Mouse (Mus musculus): ENCODE data around the gene Mak.

The Mak gene

DNA sequence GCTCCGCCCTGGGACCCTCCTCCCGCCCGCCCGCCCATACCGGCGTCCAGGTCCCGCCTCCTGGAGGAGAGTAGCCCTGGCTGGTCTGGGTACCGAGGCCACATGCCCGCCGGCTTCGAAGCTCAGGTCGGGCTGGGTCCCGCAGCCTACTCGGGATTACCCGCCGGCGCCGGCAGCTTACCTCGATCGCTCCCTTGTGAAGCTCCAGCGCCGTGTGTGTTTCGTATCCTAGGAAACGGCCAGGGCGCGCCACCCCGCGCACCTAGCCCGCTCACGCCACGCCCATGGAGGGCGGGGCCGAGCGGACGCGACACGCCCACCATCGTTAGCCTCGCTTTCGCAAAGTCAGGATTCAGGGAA lies at the start of gene Mak:
Gene Mak (minus strand): TSS at position 286 of the 360 bp plus-strand sequence.
- in situ Hi-C loops (cut with MboI; ENCODE audit: unreplicated experiment in 2 of 2) = no loop called here

DNA sequence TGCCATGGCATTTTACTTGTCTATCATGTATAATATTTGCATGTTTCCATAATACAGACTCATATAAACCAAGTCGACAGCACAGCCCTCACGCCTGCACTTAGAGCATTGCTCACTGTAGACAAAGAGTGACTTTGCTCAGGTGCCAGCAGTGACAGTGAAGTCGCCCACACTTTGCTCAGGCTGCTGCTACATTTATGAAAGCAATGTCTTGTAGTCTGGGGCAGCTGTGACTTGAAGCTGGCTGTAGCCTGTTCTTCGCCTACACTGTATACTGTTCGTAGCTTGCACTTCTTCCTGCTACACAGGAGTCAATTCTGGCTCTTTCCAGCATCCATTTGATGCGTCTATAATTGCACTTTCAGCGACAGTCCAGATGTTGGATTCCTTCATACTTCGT lies 49.6 kb upstream of the Mak start:
- in situ Hi-C loops (cut with MboI; ENCODE audit: unreplicated experiment in 2 of 2) = loop anchor here in 1 of 2 experiments (25.0 kb wide), 1 partner anchor 333 kb away; no protein-coding TSS in a partner anchor

DNA sequence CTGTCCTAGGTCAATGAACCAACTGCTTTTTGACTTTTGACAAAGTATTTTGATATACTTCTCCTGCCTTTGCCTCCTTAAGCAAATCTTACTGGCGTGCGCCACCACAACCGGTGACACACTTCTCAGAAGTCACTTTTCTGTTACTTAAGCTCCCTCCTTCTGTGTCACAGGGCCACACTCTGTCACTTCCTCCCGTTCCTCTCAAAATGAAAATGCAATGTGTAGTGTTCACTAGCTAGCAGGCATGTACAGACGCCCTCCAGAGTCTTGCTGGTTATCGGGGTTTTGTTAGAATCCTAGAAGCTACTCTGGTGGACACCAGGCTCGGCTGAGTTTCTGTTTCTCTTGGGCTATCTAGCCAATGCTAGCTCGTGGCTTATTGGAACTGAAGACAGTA lies 48.8 kb upstream of the Mak start:
- in situ Hi-C loops (cut with MboI; ENCODE audit: unreplicated experiment in 2 of 2) = loop anchor here in 1 of 2 experiments (25.0 kb wide), 1 partner anchor 334 kb away; no protein-coding TSS in a partner anchor

DNA sequence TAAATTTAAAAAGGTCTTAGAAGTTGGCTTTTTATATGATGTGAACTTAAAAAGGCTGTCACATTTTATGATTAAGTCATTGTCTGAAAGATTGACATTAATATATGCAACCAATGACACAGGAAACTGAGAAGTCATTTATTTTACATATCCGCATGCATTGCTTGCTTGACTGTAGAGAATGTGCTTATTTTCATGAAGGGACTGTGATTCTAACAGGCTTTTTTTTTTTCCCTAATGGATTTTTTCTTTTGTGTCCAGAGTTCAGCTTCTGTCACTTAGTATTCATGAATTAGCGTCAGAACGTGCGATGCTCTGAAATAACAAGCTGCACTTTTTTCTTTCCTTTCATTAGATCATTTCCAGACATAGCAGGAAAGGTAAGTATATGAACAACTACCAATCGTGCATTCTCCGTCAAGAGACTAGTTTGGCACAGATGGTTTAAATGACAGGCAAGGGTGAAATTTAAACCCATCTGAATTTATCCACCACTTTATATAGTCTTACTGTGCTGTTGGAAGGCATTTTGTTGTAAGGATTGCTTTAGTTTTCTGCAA lies 44.2 kb upstream of the Mak start:
- in situ Hi-C loops (cut with MboI; ENCODE audit: unreplicated experiment in 2 of 2) = no loop called here

DNA sequence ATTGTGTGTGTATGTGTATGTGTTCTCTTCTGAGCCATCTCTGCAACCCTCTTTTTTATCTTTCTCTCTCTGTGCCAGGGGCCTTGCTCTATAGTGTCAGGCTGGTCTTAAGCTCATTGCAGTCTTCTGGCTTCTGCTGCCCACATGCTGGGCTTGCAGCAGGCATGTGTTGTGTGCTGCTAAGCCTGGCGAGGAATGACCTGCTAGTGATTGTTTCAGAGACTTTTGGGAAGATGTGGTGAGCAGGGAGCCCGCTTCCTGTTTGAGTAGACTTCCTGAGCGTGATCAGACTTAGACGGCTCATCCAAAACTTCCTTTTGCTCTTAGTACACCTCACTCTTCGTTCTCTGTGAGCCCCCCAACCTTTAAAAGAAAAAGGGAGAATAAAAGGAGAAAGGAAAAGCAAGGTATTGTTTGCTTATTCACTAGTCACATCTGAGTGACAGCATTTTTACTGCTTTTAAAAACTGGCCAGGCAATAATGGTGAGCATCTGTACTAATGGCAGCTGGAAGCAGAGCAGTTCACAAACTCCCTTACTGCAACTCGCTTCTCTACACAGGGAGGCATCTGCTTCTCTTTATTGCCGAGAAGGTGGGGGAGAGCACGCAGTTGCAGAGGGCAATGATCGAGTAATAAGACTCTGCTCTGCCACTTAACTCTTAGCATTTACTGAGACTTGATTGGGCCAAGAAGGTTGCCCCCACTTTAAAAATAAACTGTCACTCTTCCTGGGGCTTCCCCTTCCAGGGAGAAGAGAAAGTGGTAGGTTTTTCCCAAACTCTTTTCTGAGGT lies 39.8 kb upstream of the Mak start:
- in situ Hi-C loops (cut with MboI; ENCODE audit: unreplicated experiment in 2 of 2) = no loop called here

DNA sequence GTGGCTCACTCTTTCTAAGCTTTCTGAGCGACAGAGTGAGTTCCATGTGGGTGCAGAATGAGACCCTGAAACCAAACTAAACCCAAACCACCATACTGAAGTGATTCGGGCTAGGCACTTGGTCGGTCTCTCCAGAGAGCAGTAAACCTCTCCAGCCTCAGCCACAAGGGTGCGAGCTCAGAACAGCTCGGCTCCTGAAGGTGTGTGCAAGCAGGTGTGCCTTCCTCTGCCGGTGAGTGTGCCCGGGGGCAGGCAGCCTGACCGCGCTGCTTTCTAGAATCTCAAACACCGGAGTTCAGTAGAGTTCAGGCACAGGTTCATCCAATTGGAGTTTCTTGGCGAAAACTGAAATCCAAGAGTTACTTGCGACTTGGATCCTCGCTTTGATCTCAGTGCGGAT lies 34.4 kb upstream of the Mak start, which contains the start of gene Sycp2l:
Gene Sycp2l (plus strand): TSS at position 368 of the 400 bp plus-strand sequence.
- in situ Hi-C loops (cut with MboI; ENCODE audit: unreplicated experiment in 2 of 2) = no loop called here

DNA sequence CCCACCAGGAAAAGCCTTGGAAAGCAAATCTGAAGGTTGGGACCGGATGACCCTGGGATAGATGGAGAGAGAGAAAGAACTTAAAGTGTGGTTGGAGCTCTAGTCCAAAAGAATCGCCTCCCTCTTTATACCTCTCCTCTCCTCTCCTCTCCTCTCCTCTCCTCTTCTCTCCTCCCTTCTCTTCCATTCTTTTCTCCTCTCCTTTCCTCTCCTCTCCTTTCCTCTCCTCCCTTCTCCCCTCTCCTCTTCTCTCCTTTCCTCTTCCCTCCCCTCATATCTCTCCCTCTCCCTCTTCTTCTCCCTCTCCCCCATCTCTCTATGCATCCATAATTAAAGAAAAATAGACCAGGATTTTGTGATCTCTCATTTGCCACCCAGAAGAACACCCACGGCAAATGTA lies 31.4 kb upstream of the Mak start, which contains the start of gene Gcm2:
Gene Gcm2 (minus strand): TSS at position 101 of the 400 bp plus-strand sequence.
- in situ Hi-C loops (cut with MboI; ENCODE audit: unreplicated experiment in 2 of 2) = no loop called here

DNA sequence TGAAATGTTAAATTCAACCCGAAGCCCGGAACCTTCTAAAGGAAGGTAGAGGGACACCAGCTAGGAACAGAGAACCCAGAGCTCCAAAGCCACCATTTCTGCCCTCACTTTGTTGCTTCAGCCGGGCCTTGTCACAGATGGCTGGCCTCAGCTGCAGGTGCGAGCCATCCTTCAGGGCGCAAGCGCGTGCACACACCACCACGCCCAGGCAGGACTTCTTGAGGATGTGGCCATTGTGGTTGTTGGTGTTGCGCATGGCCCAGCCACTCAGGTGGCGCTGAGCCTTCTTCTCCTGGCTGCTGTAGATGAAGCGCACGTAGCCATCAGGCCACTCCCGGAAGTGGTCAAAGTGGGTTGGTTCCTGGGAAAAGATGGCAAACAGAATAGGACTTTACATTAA lies 26.0 kb upstream of the Mak start:
- in situ Hi-C loops (cut with MboI; ENCODE audit: unreplicated experiment in 2 of 2) = no loop called here

DNA sequence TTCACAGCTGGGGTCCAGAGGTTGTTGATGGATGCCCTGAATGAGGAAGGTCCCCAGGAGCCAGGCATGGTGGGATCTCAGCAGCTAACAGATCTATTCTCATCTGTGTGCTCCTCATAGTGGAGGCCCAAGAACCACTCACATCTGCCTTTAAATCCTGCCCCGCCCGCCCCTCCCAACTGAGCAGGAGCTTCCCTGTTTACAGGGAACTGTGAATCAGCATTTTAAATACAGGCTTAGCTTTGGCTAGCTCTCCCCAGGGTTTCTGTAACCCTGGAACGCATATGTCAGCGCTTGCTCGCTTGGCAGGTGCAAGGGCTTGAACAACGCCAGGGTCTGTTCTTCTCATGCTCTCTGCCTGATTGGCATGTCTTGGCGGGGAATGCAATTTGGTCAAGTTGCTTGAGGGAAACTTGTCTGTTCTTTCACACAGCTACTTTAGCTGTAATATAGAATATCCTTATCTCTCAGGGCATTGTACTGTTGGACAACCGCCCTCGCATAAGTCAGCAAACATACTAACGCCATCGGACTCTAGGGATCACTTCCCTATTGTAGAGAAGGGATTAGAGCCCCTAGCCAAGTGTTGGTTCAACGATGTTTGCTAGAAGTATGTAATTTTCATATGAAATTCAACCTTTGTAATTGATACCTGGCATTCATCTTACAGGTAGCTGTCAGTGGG lies 24.5 kb upstream of the Mak start:
- in situ Hi-C loops (cut with MboI; ENCODE audit: unreplicated experiment in 2 of 2) = no loop called here

DNA sequence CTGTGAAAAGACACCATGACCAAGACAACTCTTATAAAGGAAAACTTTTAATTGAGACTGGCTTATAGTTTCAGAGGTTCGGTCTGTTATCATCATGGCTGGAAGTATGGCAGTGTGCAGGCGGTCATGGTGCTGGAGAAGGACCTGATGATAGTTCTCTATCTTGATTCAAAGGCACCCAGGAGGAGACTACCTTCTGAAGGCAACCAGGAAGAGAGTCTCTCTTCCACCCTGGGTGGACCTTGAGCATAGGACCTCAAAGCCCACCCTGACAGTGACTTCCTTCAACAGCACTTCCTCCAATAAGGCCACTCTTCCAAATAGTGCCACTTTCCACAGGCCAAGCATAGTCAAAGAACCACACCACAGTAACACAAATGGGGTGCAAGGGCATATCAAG lies 20.5 kb upstream of the Mak start:
- in situ Hi-C loops (cut with MboI; ENCODE audit: unreplicated experiment in 2 of 2) = no loop called here

DNA sequence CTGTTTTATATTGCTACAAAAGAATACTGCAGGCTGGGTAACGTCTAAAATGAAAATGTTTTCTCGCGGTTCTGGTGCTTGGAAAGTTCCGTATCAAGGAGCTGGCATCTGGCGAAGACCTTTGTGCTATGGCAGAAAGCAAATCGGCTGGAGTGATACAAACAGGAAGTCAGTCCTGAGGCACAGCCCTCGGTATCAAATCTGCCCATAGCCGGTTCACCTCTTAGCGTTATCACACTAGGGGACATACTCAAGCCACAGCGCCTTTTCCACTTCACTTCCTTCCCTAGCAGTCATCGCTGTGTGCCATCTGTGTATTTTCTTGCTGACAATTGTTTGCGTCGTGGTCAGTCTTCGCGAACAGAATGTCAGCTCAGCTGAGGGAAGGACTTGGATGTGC lies 18.8 kb upstream of the Mak start:
- in situ Hi-C loops (cut with MboI; ENCODE audit: unreplicated experiment in 2 of 2) = no loop called here

DNA sequence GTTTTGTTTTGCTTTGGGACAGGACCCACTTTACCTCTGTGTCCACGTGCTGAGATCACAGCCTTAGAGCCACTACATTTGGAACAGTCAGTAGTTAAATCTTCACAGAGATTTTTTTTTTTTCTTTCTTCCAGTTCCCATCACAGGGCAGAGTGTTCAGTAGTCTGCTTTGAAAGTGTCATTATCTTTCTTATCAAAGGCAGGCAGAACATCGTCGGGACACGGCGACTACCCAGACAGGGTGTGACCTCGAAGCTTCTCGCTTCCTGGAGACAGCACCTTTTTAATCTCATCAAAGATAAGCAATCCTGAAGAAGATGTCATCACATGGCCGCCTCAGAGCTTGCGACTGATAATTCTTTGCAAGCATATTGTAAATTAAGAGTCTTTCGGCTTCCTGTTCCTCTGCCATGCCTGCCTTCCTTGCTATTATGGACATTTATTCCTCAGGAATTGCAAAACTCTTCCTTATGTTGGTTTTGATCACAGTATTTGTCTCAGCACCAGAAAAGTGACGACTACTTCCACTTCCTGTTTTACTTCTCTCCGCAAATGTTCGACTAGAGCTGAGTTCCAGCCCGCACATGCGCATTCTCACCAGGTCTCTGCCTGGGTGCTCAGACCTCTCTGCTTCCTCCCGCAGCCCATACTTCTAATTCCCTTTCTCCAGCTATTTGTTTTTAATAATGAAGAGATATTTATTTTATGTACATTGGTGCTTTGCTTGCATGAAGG lies 18.0 kb upstream of the Mak start:
- in situ Hi-C loops (cut with MboI; ENCODE audit: unreplicated experiment in 2 of 2) = no loop called here

DNA sequence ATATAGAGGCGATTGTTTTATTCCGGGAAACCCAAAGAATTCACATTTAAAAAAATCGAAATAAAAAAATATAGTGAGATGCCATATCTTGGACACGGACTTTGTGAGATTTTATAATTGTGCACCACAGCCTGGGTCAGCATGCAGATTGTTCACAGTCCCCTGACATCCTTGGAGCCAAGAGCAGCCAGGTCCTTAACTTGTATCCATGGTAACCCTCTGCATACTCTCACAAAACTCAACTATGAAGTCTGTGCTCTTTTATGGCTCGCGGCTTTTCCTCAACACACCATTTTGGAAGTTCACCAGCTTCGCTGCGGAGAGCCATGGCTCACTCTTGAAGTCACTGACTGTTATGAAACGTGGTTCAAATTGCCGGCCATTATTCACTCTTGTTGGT lies 14.7 kb upstream of the Mak start:
- in situ Hi-C loops (cut with MboI; ENCODE audit: unreplicated experiment in 2 of 2) = no loop called here

DNA sequence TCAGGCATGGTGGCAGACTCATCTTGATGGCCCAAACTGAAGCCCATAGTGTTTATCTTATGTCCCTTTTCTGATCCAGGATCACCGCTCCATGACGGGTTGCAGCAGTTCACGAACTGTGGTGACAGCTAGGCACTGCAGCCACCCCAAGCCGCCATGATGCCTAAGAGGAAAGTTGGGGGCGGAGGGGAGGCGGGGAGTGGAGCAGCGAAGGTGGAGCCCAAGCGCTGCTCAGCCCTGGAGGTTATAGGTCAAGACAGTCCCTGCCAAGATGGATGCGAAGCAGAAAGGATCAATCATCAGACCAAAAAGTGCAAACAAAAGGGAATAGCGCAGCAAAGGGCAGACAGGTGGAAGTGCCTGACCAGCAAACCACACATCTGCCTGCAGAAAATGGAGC lies 11.8 kb upstream of the Mak start:
- in situ Hi-C loops (cut with MboI; ENCODE audit: unreplicated experiment in 2 of 2) = no loop called here

DNA sequence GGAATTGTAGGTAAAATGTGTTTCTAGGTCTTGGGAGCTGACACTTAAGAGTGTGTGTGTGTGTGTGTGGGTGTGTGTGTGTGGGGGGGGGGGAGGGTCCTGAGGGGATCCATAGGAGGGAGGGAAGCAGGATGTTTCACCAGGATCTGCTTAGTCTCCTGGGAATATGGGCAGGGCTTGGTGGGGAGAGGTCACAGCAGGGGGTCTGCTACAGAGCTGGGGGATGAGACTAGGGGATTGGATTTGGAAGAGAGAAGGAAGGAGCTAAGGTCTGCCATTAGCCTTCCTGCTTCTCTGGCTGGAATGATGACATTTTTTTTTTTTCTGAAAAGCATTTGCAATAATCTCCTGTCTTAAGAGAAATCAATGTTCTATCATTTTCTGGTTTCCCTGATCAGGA lies 9.2 kb upstream of the Mak start:
- in situ Hi-C loops (cut with MboI; ENCODE audit: unreplicated experiment in 2 of 2) = loop anchor here in 1 of 2 experiments (5.0 kb wide), 1 partner anchor 149 kb away; no protein-coding TSS in a partner anchor

DNA sequence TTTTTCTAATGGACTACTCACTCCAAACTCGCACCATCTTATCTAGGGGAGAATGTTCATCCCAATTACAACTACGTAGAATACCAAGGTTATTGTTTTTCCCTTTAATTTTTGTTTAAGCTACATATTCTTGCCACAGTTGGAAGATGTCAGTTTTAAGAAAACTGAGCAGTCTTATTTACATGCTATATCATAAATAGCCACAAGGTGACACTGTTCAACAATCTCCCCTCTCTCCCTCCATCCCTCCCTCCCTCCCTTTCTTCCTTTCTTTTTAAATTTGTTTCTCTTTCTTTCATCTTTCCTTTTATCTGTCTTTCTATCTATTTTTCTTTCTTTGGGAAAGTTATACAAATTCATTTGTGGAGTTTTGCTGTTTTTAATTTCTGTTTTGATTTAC lies 5.6 kb upstream of the Mak start:
- in situ Hi-C loops (cut with MboI; ENCODE audit: unreplicated experiment in 2 of 2) = loop anchor here in 1 of 2 experiments (5.0 kb wide), 1 partner anchor 152 kb away; no protein-coding TSS in a partner anchor

DNA sequence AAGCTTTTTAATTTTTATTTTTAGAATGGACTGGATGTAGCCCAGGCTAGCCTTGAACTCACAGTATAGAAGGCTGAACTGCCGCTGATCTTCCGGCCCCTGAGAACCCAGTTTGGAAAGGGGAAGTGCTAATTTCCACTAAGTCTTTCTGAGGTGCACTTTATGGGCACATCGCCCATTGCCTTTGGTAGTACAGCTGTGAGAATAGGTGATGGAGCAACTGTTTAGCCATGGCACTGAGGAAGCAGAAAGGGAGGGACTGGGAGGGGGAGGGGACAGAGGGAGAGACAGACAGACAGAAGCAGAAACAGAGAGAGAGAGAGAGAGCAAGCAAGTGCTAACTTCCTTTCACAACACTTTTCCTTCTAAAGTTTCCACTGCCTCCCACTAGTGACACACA lies 5.0 kb upstream of the Mak start:
- in situ Hi-C loops (cut with MboI; ENCODE audit: unreplicated experiment in 2 of 2) = loop anchor here in 1 of 2 experiments (5.0 kb wide), 1 partner anchor 548 kb away; no protein-coding TSS in a partner anchor

DNA sequence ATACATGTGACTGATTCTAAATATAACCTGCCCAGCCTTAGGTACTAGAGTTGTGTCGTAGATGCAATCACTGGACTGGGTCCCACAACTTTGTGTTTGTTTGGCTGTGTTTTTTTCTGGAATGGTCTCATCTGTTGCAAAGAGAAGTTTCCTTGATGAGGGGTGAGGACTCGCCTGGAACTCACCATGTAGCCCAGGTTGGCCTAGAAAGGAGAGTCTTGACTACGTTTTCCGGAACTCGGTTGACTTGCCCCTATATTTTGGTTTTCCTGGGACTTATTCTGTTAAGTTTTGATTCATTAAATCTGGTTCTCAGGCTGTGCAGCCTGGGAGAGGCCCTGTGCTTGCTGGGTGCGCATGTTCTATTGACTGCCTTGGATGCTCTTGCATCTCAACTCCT lies 1.2 kb upstream of the Mak start:
- in situ Hi-C loops (cut with MboI; ENCODE audit: unreplicated experiment in 2 of 2) = loop anchor here in 1 of 2 experiments (5.0 kb wide), 1 partner anchor 552 kb away; no protein-coding TSS in a partner anchor

DNA sequence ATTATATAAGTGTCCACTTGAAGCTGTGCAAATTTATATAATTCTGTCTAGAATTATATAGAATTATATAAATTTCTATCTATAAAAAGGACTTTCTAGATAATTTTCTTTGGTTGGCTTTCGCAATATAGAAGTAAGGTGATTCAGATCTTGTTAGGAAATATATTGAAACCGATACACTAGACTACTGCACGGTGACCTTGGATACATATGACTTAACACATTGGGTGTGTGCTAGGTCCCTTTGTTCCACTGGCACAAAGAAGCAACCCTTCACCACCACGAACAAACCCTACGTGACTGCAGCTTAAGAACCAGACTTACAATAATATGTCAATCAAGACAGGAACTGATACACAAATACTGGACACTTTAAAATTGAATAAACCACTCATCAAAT lies 353 bp upstream of the Mak start:
- in situ Hi-C loops (cut with MboI; ENCODE audit: unreplicated experiment in 2 of 2) = loop anchor here in 1 of 2 experiments (5.0 kb wide), 1 partner anchor 552 kb away; no protein-coding TSS in a partner anchor

DNA sequence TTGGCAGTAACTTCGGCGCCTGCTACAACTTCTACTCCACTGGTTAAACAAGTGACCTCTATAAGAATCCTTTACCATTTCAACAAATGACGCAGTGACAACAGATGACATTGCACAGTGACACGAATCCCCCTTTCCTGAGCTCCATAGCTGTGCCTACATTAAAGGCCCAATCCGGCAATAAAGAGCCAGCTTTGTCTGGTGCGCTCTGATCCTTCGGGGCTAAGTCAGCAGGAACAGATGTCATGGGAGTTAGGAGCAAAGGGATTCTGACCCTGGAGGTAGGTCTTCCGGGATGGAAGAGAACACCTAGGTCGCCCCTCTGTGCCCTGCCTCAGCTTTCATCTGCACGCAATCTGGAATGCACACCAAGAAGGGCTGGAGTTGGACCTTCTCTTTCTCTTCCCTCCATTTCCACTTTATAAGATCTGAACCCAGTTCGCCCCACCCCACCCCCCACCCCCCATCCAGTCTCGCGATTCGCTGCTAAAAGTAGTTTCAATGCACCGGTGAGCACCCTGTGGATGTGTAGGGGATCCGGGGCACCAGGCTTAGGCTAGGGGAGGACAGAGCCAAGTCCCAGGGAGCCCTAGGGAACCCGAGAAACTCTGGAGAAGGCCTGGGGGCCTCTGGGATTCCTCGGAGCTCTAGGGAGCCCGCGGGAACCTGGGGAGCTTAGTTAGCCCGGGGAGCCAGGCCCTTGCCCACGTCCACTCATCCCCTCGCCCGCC lies 651 bp downstream of the Mak start:
- in situ Hi-C loops (cut with MboI; ENCODE audit: unreplicated experiment in 2 of 2) = no loop called here
